Mouse (Mus musculus) hindbrain, embryonic 10.5 days (tissue): Measurements from ENCODE around the gene Unc13c. TPM values are rescaled to one million over a fixed set of nuclear protein-coding genes. Genes with fewer than 3 reads are reported as not detected.

ENCODE experiments used
- DNase-seq: peaks from one replicate; pipeline ENCODE4 v3.0.0-alpha.2; 2017; ENCODE audit warnings: low spot score
- H3K27ac ChIP-seq: fragments of 300-500 bp; sonication (generic); 2 replicates; pipeline ENCODE4 v1.5.1; 2016; ENCODE audit warnings: mild to moderate bottlenecking, moderate library complexity
- H3K27me3 ChIP-seq: fragments of 300-500 bp; sonication (generic); 2 replicates; pipeline ENCODE4 v1.6.1; 2016; ENCODE audit warnings: mild to moderate bottlenecking; ENCODE audit not compliant: poor library complexity, insufficient read depth, severe bottlenecking
- H3K36me3 ChIP-seq: fragments of 300-500 bp; sonication (generic); 2 replicates; pipeline ENCODE4 v1.6.1; 2016; ENCODE audit warnings: mild to moderate bottlenecking, moderate library complexity
- H3K4me1 ChIP-seq: fragments of 300-500 bp; sonication (generic); replicated peaks from 2 replicates; pipeline ENCODE4 v1.6.1; 2016; ENCODE audit warnings: mild to moderate bottlenecking
- H3K4me3 ChIP-seq: fragments of 300-500 bp; sonication (generic); 2 replicates; pipeline ENCODE4 v1.5.1; 2016; ENCODE audit warnings: mild to moderate bottlenecking, moderate library complexity
- H3K9me3 ChIP-seq: fragments of 300-500 bp; sonication (generic); 2 replicates; pipeline ENCODE4 v1.6.1; 2016; ENCODE audit warnings: mild to moderate bottlenecking, moderate library complexity
- whole genome bisulfite sequencing: fragments of 180-500 bp; shearing (Covaris S2); methylation state at CpG from one replicate; pipeline ENCODE4 v1.1.7; 2016; 5-methylcytosine and 5-hydroxymethylcytosine counted together
- polyA plus RNA-seq: library from polyadenylated mRNA; unstranded; fragments of >200 nt; fragmentation: Nextera tagmentation; extraction: Ambion mirVana; gene quantifications from 2 replicates; pipeline ENCODE4 v1.2.1, GENCODE M21; 2016

Gene Unc13c
- polyA plus RNA-seq, 1 experiment from 2014 or later: 0.30 TPM

GRCm38 (mm10) chr9:73854281-73854680 lies 114.5 kb downstream of the Unc13c start:
- H3K4me3 ChIP-seq: no peak overlapping the region
- no peaks in the 10 kb centered on the region for H3K27me3 ChIP-seq
- WGBS: 71% methylated on average over 3 of the region's 3 CpGs
- no peak overlapping the region for H3K27ac ChIP-seq
- H3K9me3 ChIP-seq: no peaks in the 10 kb centered on the region
- no peaks in the 10 kb centered on the region for H3K36me3 ChIP-seq
- no peak for DNase-seq
- no peaks in the 10 kb centered on the region for H3K4me1 ChIP-seq

GRCm38 (mm10) chr9:73806681-73807080 lies 162.1 kb downstream of the Unc13c start:
- 89% methylated on average over 4 of the region's 4 CpGs for WGBS
- Histone ChIP-seq H3K27me3 (no peaks in the 10 kb centered on the region), H3K9me3 (no peaks in the 10 kb centered on the region), H3K4me1 (no peaks in the 10 kb centered on the region), H3K4me3 (no peak overlapping the region), H3K36me3 (no peaks in the 10 kb centered on the region), H3K27ac (no peak overlapping the region)
- no peak for DNase-seq

DNA sequence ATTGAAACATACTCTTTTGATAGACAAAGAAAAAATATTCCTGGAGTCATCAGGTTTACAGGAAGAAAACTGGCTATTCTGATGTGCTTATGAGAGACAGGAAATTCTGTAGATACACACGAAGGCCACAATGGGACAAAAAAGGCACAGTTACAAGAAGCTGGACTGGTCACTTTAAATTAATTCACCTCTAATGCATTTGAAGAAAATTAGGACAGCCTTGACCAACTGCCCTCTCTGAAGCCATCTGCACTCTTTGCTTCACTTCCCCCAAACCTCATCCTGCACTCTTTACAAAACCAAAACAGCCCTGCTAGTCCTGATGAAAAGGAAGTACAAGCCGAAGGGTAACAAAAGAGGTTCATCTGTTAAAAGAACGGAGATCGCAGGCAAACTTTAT lies 194.2 kb downstream of the Unc13c start:
- Histone ChIP-seq H3K36me3 (no peaks in the 10 kb centered on the region), H3K4me1 (no peaks in the 10 kb centered on the region), H3K27ac (no peak overlapping the region), H3K9me3 (no peaks in the 10 kb centered on the region), H3K27me3 (no peaks in the 10 kb centered on the region), H3K4me3 (no peak overlapping the region)
- WGBS: 52% methylated on average over 4 of the region's 4 CpGs
- no peak for DNase-seq

GRCm38 (mm10) chr9:73755185-73755584 lies 213.6 kb downstream of the Unc13c start:
- Histone ChIP-seq H3K27me3 (no peaks in the 10 kb centered on the region), H3K36me3 (no peaks in the 10 kb centered on the region), H3K4me3 (no peak overlapping the region), H3K4me1 (peaks cover 6% of the 10 kb centered on the region; the same call in 1 of the 2 replicates), H3K27ac (no peak overlapping the region), H3K9me3 (no peaks in the 10 kb centered on the region)
- 89% methylated on average over 2 of the region's 2 CpGs for WGBS
- no peak for DNase-seq

- Histone ChIP-seq H3K4me3 (no peak overlapping the region), H3K9me3 (no peaks in the 10 kb centered on the region), H3K36me3 (no peaks in the 10 kb centered on the region), H3K27ac (no peak overlapping the region), H3K27me3 (no peaks in the 10 kb centered on the region), H3K4me1 (peaks cover 6% of the 10 kb centered on the region; the same call in 1 of the 2 replicates)
- DNase-seq: peak; percentile 5
- 58% methylated on average over 3 of the region's 3 CpGs for WGBS
These were observed 215.3 kb downstream of the Unc13c start for GRCm38 (mm10) chr9:73753480-73753879.

GRCm38 (mm10) chr9:73751344-73751743 lies 217.4 kb downstream of the Unc13c start:
- peaks cover 6% of the 10 kb centered on the region; the same call in 1 of the 2 replicates for H3K4me1 ChIP-seq
- H3K9me3 ChIP-seq: no peaks in the 10 kb centered on the region
- WGBS: 72% methylated on average over 1 of the region's 1 CpGs
- no peaks in the 10 kb centered on the region for H3K27me3 ChIP-seq
- H3K27ac ChIP-seq: no peak overlapping the region
- no peaks in the 10 kb centered on the region for H3K36me3 ChIP-seq
- DNase-seq: no peak
- no peak overlapping the region for H3K4me3 ChIP-seq

DNA sequence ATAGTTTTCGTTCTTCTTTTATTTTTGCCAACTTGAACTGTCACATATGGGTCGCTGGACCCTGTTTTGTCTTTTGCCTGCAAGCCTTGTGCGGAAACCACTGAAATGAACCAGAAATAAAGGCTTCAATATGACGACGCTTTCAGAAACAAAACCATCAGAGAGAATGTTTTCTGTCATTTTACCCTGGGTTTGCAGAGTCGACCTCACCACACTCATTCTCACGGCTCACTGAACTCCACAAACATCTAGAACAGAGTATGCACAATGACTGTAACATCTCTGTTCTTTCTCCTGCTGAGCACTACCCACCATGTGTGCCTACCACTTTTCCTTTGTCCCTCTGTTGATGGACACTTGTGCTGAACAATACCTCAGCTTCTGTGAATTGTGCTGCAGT lies 234.3 kb downstream of the Unc13c start:
- H3K4me1 ChIP-seq: no peaks in the 10 kb centered on the region
- H3K36me3 ChIP-seq: no peaks in the 10 kb centered on the region
- DNase-seq: no peak
- H3K27me3 ChIP-seq: no peaks in the 10 kb centered on the region
- no peak overlapping the region for H3K4me3 ChIP-seq
- WGBS: 66% methylated on average over 7 of the region's 7 CpGs
- no peaks in the 10 kb centered on the region for H3K9me3 ChIP-seq
- no peak overlapping the region for H3K27ac ChIP-seq

DNA sequence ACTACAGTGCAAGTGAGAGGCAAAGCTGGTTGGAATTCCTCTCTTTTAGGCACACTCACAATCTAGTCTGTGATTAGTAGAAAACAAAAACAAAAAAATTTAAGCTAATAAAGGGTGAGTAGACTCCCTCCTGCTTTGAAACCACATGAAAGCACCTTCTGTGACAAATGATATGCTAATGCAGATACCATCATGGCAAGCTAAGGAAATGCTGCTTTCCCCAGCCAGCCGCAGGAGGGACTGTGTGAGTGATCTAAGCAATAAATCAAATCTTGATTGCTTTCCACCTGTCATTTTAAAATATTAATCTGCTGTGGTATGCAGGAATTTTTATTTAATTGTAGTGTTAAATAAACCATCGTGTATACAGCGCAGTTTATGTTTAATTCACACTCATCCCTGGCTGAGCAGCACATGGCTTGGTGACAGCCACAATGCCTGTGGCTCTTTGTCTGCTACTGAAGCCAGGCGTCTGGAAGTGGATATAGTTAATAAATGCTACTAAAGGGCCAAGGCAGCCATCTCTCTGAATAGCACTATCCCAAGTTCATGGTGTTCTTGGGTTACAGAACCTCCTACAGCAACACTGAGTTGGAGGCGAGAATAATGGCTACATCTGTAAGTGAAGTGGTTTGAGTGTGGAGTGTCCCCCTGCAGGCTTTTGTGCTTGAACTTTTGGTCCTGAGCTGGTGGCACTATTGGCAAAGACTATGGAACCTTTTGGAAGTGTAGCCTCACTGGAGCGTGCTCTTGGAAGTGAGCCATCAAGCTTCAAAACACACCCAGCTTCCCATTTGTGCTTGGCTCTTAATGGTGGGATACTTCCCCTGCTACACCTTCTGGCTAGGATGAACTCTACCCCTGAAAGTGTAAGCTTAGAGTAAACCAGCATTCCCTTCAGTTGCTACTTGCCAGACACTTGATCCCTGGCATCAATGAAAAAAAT lies 242.8 kb downstream of the Unc13c start:
- Histone ChIP-seq H3K36me3 (no peaks in the 10 kb centered on the region), H3K27ac (no peak overlapping the region; the same call in 1 of the 2 replicates), H3K9me3 (no peaks in the 10 kb centered on the region), H3K4me1 (0 out of 2 replicates have a peak, but pooled peaks cover 6% of the 10 kb centered on the region), H3K27me3 (no peaks in the 10 kb centered on the region), H3K4me3 (no peak overlapping the region)
- WGBS: 75% methylated on average over 6 of the region's 6 CpGs
- DNase-seq: no peak

- Histone ChIP-seq H3K27ac (no peak overlapping the region), H3K4me1 (0 out of 2 replicates have a peak, but pooled peaks cover 6% of the 10 kb centered on the region), H3K27me3 (no peaks in the 10 kb centered on the region), H3K4me3 (no peak overlapping the region), H3K36me3 (no peaks in the 10 kb centered on the region), H3K9me3 (no peaks in the 10 kb centered on the region)
- 91% methylated on average over 4 of the region's 4 CpGs for WGBS
- no peak for DNase-seq
These were observed 244.0 kb downstream of the Unc13c start for GRCm38 (mm10) chr9:73724776-73725175.

- 70% methylated on average over 4 of the region's 4 CpGs for WGBS
- Histone ChIP-seq H3K36me3 (no peaks in the 10 kb centered on the region), H3K27ac (no peak overlapping the region), H3K9me3 (no peaks in the 10 kb centered on the region), H3K4me1 (peaks cover 5% of the 10 kb centered on the region; the same call in 1 of the 2 replicates), H3K27me3 (no peaks in the 10 kb centered on the region), H3K4me3 (no peak overlapping the region)
- DNase-seq: no peak
These were observed 255.3 kb downstream of the Unc13c start for GRCm38 (mm10) chr9:73713508-73713907.

DNA sequence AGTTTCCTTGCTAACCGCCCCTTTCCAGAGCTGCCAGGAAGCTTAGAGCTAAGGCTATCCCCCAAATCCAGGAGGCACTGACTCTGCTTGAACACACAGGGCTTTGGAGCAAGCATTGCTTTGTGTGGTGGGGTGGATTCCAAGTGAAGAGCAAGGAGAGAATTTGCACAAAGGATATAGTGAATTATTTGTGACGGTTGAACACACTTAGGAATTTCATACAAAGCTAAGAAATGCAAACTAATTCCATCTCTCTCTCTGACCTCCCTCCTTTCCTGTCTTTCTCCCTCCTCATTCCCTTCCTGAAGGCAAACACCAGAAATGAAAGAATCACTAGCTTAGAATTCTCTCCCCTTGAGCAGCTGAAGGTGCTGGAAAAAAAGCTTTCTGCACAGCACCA lies 271.7 kb downstream of the Unc13c start:
- Histone ChIP-seq H3K27me3 (no peaks in the 10 kb centered on the region), H3K4me3 (no peak overlapping the region), H3K36me3 (no peaks in the 10 kb centered on the region), H3K27ac (no peak overlapping the region), H3K4me1 (no peaks in the 10 kb centered on the region), H3K9me3 (no peaks in the 10 kb centered on the region)
- DNase-seq: no peak
- 69% methylated on average over 2 of the region's 2 CpGs for WGBS

DNA sequence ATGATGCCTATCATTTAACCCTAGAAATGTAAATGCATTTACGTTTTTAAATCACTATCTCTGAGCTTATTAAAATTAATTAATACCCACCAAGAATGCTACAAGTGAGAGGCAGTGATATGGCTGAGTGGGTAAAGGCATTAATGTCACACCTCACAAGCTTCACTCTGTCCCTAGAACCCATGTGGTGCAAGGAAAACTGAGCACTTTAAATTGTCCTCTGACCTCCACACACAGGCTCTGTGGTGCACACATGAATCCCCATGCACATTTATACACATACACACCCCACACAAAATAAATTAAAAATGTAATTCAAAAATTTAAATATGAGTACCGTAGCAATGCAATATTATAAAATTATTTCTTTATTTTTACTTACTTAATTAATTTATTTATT lies 287.2 kb downstream of the Unc13c start:
- WGBS: 85% methylated on average over 2 of the region's 2 CpGs
- Histone ChIP-seq H3K4me1 (peaks cover 21% of the 10 kb centered on the region), H3K27ac (no peak overlapping the region), H3K4me3 (no peak overlapping the region), H3K27me3 (peaks cover 5% of the 10 kb centered on the region; the same call in 1 of the 2 replicates), H3K36me3 (no peaks in the 10 kb centered on the region), H3K9me3 (no peaks in the 10 kb centered on the region)
- no peak for DNase-seq
